Mouse (Mus musculus): Measurements from ENCODE around the gene Cdc34.
A peak's percentile ranks its signal among the peaks of the same experiment; 100 is the strongest.

Cdc34 gene

GRCm38 (mm10) chr10:79681591-79682245, at the start of gene Cdc34:
Gene Cdc34, plus strand, starts transcription at chr10:79682195.
- peak; percentile 99 for DNase-seq

DNA sequence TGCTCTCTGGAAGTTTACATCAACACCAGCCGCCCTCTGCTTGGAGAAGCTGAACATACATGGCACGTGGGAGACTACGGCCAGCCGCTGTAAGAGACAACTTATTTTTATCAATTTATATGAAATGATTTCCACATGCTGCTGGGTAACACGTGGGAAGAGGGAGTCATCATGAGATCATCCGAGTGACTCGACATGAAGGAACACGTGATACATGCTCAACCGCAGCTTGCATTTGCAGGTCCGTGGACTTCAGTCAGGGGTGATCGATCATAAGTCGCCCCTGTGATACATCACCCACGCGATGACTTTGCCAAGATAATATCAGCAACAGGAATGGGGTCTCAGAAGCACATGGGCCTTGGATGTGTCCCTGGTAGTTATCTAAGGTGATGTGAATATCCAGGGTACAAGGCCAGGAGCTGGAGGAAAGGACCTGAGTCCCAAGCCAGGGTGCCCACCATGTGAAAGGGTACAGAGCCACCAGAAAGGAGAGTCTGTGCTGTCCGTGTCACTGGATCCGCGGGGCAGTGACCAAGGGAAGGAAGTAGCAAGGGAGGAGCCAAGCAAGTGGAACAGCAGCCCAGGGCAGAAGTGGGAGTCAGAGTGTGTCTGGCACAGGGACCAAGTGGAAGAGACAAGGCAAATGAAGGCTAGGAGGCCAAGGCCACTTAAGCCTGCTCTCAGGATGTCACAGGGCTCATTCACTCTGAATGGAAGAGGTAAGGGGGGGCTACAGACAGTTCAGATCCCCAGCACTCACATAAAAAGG, 48.8 kb upstream of the Cdc34 start:
- DNase-seq, result no peak

- DNase-seq, result no peak
Measured at GRCm38 (mm10) chr10:79636287-79636686, 45.7 kb upstream of the Cdc34 start.

GRCm38 (mm10) chr10:79637128-79638110, 44.6 kb upstream of the Cdc34 start, which contains the start of gene Shc2:
Gene Shc2, minus strand, starts transcription at chr10:79637918.
- DNase-seq, result no peak

DNA sequence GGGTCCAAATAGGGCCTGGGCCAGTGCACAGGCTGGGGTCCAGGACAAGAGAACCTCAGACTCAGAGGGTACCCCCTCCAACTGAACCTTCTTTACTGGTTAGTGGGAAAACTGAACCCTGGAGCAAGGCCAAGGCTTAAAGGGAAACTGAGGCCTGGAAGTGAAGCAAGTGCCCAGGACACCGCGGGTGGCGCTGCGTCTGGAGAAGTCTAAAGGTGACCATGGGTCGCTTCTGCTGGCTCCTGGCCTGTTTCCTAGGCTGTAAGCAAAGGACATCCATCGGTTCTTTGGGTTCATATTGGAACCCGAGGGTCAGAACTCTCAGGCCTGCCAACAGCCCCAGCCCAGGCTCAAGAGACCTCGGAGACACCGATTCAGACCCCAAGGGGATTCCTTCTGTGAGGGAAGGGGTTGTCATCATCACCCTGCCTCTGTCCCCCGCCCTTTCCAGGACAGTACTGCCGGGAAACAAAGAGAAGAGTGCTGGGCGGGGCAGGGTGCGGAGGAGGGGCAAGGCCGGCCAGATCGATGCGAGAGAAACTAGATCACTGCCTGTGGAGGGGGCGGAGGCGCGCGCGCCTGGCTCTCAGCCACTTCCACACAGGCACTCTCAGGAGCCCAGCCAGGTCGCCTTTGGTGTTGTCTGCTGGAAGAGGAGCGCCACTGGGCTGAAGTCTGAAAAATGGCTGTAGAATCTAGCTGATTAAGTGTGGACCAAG, 43.4 kb upstream of the Cdc34 start:
- DNase-seq, result no peak

GRCm38 (mm10) chr10:79645711-79646110, 36.3 kb upstream of the Cdc34 start, which contains the start of gene Odf3l2:
Gene Odf3l2, minus strand, starts transcription at chr10:79645738.
- no peak for DNase-seq

DNA sequence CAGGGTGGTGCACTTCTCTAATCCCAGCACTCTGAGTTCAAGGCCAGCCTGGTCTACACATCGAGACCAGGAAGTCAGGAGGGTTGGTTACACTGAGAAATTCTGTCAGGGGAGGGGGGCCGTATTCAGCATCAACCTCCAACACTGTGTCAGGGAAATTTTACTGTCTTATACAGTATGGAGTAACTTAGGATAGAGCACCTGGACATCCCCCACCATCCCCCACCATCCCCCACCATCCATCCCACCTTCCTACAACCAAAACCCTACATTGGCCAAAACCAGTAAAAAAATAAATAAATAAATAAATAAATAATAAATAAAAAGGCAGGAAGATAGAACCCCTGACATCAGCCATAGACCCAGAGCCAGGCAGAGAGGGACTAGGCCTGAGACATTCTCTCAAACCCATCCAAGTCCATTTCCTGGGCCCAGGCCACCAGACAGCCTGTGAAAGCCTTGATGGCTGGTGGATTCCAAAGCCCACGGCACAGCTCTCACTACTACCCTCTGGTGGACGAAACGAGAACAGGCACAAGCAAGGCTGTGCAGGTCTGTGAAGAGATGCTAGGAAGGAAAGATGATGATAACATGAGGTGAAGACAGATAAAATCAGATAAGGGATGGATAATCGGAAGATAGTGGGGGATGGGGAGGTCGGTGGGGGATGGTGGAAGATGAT, 32.8 kb upstream of the Cdc34 start:
- DNase-seq, result no peak

- no peak for DNase-seq
Measured at GRCm38 (mm10) chr10:79652789-79653188, 29.2 kb upstream of the Cdc34 start.

DNA sequence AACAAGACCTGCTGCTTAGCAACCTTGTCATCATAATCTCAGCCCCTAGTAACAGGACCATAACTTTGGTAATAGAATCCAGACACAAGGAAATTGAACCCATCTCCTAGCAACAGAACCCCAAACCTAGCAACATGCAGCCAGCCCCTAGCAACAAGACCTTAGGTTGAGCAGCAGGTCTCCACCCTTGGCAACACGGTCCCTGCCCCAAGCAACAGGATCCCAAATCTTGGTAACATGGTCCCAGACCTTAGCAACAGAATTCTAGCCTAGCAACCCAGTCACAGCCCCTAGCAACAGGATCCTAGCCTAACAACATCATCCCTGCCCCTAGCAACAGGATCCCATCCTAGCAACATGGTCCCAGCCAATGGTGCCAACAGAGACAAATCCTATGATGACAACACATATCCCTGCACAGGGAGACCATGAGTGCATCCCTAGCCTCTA, 27.0 kb upstream of the Cdc34 start:
- DNase-seq, result no peak

- DNase-seq, result no peak
Measured at GRCm38 (mm10) chr10:79658829-79659228, 23.2 kb upstream of the Cdc34 start.

DNA sequence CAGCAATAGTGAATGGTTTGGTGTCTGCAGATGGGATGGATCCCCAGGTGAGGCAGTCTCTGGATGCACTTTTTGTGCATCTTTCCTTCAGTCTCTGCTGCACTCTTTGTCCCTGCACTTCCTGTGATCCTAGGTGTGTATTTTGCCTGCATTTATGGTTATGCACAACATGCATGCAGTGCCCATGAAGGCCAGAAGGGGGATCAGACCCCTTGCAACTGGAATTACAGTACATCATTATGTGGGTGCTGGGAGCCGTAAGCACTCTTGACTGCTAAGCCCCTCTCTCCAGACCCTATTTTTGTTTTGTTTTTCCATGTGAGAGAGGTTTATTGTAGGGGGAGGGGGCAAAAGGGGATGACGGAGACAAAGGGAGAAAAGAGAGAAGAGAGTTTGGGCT, 21.7 kb upstream of the Cdc34 start:
- DNase-seq, result no peak

GRCm38 (mm10) chr10:79661861-79662260, 20.1 kb upstream of the Cdc34 start:
- DNase-seq, result no peak

- DNase-seq, result peak in 1 of 2 experiments; percentile 52
Measured at GRCm38 (mm10) chr10:79664131-79664665, 17.8 kb upstream of the Cdc34 start, which contains the start of gene Madcam1. Gene Madcam1, plus strand, starts transcription at chr10:79664559.

DNA sequence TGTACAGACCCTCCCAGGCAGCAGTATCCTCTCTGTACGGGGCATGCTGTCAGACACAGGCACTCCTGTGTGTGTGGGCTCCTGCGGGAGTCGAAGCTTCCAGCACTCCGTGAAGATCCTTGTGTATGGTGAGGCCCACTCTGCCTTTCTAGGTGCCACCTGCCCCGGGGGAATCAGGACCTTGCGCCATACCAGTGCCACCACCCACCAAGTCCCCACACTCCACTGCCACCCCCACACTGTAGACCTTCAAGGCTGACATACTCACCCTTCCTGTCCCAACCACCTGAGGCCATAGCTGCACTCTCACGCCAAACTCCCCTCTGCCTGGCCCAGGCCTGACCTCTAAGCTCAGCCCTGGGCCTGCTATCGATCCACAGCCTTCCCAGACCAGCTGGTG, 16.9 kb upstream of the Cdc34 start:
- no peak for DNase-seq

DNA sequence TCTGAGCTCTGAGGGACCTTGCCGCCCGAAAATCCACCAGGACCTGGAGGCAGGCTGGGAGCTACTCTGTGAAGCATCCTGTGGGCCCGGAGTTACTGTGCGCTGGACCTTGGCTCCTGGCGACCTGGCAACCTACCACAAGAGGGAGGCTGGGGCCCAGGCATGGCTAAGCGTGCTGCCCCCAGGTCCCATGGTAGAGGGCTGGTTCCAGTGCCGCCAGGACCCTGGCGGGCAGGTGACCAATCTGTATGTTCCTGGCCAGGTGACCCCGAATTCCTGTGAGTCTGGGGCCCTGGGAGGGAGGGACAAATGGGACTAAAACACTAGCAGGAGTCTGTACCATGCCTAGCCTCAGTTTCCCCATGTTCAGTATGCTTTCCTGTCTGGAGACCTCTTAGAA, 15.5 kb upstream of the Cdc34 start:
- no peak for DNase-seq

DNA sequence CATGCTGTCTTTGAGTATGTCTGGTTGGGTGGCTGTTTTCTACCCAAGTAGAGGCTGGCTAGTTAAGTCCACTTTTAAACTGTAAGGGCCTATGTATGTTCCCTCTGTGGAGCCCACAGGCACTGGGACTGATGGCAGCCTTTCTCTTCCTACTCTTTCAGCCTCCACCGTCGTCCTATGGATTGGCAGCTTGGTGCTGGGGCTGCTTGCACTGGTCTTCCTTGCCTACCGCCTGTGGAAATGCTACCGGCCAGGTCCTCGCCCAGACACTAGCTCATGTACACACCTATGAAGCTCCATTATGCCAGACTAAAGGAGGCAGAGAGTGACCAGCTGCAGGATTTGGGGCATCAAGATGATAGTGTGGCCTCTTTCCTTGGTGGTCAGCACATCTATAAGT, 13.9 kb upstream of the Cdc34 start:
- DNase-seq, result no peak

GRCm38 (mm10) chr10:79668771-79669575, 13.0 kb upstream of the Cdc34 start, which contains the start of gene Tpgs1:
Gene Tpgs1, plus strand, starts transcription at chr10:79669369.
- peak; percentile 70 to 84 for DNase-seq

DNA sequence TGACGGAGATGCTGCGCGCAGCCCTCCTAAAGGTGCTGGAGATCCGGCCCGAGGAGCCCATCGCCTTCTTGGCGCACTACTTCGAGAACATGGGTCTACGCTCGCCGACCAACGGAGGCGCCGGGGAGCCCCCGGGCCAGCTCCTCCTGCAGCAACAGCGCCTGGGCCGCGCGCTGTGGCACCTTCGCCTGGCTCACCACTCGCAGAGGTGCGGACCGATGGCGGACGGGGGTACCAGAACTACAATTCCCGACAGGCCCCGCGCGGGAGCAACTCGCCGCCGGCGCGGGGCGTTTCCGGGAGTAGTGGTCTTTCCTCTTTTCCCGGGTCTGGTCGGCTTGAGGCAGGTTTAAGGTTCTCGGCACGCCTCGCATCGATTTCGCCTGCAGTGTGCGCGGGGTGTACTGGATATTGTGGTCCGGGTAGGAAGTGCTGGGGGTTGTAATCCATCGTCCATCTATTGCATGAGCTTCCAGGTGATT, 12.4 kb upstream of the Cdc34 start:
- DNase-seq, result peak; percentile 69 to 71

- no peak for DNase-seq
Measured at GRCm38 (mm10) chr10:79670071-79670888, 11.7 kb upstream of the Cdc34 start.

Data from thymus, adult 18-20 months (tissue).